Mouse (Mus musculus) megakaryocyte, embryonic 14.5 days (primary cell): ENCODE results near the gene Defb25. TPM values are rescaled to one million over a fixed set of nuclear protein-coding genes. Genes with fewer than 3 reads are reported as not detected.
A peak's percentile ranks its signal among the peaks of the same experiment; 100 is the strongest.

Experiments
- H3K27me3 ChIP-seq: replicated peaks from 2 replicates; pipeline ENCODE3; 2012; ENCODE audit warnings: inconsistent platforms
- H3K36me3 ChIP-seq: replicated peaks from 2 replicates; pipeline ENCODE3; 2012; ENCODE audit warnings: low read length, inconsistent platforms, mixed read lengths
- H3K4me1 ChIP-seq: 2 replicates; pipeline ENCODE4 v1.6.1; 2012; ENCODE audit warnings: inconsistent platforms
- H3K4me3 ChIP-seq: replicated peaks from 2 replicates; pipeline ENCODE3; 2012; ENCODE audit warnings: moderate library complexity, mild to moderate bottlenecking, inconsistent platforms
- H3K9me3 ChIP-seq: 2 replicates; pipeline ENCODE4 v1.6.1; 2012; ENCODE audit warnings: inconsistent platforms
- FLI1 ChIP-seq: IDR thresholded peaks from 2 replicates; pipeline ENCODE4 v1.6.1; 2012; ENCODE audit warnings: low read length, inconsistent platforms, mixed read lengths
- GATA1 ChIP-seq: IDR thresholded peaks from 3 replicates; pipeline ENCODE4 v1.6.1; 2012; ENCODE audit warnings: mixed read lengths, low read length, inconsistent platforms, borderline replicate concordance
- polyA plus RNA-seq: library from polyadenylated mRNA; stranded (reverse); fragments of >175 nt; gene quantifications from 2 replicates; pipeline ENCODE4 v1.2.3, GENCODE M21; 2012; ENCODE audit warnings: low replicate concordance; ENCODE audit not compliant: insufficient read depth

The Defb25 gene
- polyA plus RNA-seq, 1 experiment = not detected

DNA sequence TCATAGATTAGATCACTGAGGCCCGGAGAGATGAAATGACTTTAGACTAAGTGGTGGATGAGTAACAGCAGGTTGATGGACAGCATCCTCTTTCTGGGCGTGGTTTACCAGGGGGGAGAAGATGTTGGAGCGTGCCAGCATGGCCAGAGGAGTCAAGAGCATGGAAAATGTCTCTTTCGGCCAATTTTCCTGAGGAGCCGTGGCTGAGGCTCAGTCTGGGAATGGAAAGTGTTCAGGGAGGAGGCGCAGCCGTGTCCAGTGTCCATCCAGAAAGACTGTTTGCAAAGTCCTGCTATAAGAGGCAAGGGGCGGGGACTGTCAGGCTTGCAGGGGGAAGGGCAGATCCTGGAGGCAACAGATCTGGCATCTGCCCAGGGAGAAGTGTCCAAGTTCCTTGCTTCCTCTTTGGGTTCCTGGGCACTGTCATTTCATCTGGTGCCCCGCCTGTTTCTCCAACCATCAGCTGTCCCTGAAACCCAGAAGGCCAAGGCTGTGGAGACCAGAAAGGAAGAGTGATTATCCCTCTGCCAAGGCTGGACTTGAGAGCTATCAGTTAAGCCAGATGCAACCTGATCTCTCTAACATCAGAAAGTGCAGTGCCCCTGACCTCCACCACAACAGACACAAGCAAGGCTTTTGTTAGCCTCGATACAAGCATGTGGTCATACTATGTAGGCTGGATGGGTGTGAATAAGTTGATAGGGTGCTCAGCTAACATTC is 30.2 kb upstream of the Defb25 start:
- Histone ChIP-seq H3K36me3 (no peaks in the 10 kb centered on the region), H3K4me3 (no peak overlapping the region), H3K9me3 (0 out of 2 replicates have a peak, but pooled peaks cover 6% of the 10 kb centered on the region), H3K27me3 (peaks cover 14% of the 10 kb centered on the region), H3K4me1 (peaks cover 26% of the 10 kb centered on the region)
- TF ChIP-seq FLI1 (no peak), GATA1 (no peak)

DNA sequence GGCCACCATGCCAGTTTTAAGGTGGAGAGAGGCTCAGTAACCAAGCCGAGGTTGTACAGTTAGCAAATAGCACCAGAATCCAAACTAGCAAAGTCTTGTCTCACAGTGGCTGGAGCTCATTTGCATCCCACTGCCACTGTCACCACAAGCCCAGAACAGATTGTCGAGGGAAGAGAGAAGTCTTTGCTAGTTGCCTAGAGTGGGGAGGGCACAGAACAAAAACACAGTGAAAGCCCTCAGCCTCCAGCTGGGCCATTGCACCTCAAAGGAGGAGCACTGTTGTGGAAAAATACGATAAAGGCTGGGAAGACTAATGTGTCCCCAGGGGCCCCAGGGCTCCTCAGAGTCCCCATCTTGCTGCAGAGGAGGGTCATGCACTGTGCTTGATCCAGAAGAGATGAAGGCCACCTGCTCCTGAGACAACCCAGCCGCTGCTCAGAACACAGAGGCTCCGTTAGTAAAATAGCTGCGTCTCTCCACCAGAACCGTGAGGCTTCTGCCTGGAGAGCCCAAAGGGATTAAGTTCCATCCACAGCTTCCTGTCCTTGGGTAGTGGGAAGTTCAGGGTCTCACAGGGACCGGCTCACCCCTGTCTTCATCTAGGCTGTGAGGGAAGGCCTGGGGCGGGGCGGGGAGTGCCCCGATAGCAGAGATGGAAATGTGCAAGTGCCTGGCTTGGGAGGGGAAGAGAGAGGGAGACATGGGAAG is 16.7 kb upstream of the Defb25 start:
- H3K9me3 ChIP-seq = peaks cover 9% of the 10 kb centered on the region
- peaks cover 3% of the 10 kb centered on the region; the same call in 1 of the 2 replicates for H3K4me1 ChIP-seq
- TF ChIP-seq GATA1 (no peak), FLI1 (no peak)
- no peaks in the 10 kb centered on the region for H3K36me3 ChIP-seq
- peaks cover 51% of the 10 kb centered on the region for H3K27me3 ChIP-seq
- H3K4me3 ChIP-seq = no peak overlapping the region

DNA sequence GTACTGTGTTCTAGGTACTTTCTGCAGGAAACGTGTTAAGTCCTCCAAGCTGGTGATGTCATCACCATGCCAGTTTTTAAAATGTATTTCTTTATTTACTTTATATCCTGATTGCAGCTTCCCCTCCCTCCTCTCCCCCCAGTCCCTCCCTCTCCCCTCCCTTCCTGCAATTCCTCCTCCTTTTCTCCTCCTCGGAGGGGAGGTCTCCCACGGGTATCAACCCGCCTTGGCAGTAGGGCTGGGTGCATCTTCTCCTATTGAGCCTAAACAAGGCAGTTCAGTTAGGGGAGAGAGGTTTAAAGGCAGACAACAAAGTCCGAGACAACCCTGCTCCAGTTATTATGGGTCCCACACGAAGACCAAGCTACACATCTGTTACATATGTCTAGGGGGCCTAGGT is 16.0 kb upstream of the Defb25 start:
- Histone ChIP-seq H3K36me3 (no peaks in the 10 kb centered on the region), H3K4me1 (peaks cover 3% of the 10 kb centered on the region; the same call in 1 of the 2 replicates), H3K9me3 (peaks cover 5% of the 10 kb centered on the region; the same call in 1 of the 2 replicates), H3K4me3 (no peak overlapping the region), H3K27me3 (peaks cover 54% of the 10 kb centered on the region)
- TF ChIP-seq FLI1 = no peak
- no peak for TF ChIP-seq GATA1

DNA sequence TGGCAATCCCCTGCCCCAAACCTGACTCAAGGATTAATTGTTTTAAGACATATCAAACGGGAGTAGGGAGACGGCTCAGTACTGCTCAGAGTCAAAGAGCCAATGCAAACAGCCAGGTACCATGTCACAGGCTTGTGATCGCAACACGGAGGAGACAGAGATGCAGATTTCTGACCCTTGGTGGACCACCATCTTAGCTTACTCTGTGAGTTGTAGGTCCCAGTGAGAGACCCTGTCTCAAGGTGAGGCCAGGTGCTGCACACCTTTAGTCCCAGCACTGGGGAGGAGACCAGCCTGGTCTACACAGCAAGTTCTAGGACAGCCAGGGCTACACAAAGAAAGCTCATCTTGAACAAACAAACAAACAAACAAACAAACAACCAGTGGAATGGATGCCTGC is 14.5 kb upstream of the Defb25 start:
- Histone ChIP-seq H3K4me1 (peaks cover 3% of the 10 kb centered on the region; the same call in 1 of the 2 replicates), H3K4me3 (no peak overlapping the region), H3K27me3 (peaks cover 64% of the 10 kb centered on the region), H3K36me3 (no peaks in the 10 kb centered on the region), H3K9me3 (peaks cover 2% of the 10 kb centered on the region; the same call in 1 of the 2 replicates)
- no peak for TF ChIP-seq GATA1
- no peak for TF ChIP-seq FLI1

DNA sequence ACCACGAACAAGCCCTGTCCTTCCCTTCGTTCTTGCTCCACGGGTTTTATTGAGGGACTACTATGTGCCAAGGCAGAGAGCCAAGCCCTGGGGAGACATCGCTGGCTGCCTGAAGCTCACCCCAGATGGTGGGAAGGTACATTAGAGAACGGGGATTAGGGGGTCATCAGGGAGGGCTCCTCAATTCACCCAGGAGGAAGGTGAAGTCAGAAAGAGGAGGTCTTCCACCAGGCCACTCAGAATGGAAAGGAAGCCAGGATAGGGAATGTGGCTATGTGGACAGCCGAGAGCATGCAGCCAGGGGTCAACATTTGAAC is 14.1 kb upstream of the Defb25 start:
- H3K4me1 ChIP-seq = peaks cover 3% of the 10 kb centered on the region; the same call in 1 of the 2 replicates
- H3K36me3 ChIP-seq = no peaks in the 10 kb centered on the region
- H3K27me3 ChIP-seq = peaks cover 68% of the 10 kb centered on the region
- H3K4me3 ChIP-seq = peak overlapping the region; percentile 4
- H3K9me3 ChIP-seq = no peaks in the 10 kb centered on the region
- TF ChIP-seq GATA1 = no peak
- TF ChIP-seq FLI1 = no peak

DNA sequence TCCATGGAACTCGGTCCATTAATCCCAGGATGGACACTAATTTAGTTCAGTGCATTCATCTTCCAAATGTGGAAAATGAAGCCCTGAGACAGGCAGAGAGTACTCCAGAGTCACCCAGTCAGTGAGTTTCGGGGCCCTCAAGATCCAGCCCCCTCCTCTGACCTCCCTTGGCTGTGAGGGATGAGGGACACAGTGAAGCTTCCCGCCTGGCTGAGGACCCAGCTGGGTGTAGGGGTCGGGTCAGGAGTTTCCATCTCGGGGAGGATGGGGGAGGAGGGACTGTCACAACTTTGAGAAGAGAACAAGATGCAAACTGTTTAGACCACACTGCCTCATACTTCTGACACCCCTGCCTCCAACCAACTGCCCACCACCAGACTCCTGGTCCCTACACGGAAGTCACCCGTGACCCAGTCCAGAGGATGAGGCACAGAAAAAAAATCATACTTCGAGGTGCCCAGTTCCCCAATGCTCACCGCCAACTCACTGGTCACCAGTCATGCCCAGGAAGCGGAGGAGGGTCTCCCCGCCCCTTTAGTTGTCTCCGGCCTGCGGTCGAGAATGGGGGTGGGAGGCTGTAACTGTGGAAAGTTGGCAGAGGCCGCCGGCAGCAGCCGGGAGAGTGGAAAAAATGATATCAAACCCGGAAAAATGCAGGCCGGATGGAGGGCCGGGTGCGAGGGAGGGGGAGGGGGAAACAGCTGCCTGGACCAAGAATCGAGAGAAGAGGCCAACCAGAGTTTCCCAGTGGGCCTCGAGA is 13.6 kb upstream of the Defb25 start:
- Histone ChIP-seq H3K36me3 (no peaks in the 10 kb centered on the region), H3K4me1 (peaks cover 3% of the 10 kb centered on the region; the same call in 1 of the 2 replicates), H3K27me3 (peaks cover 72% of the 10 kb centered on the region), H3K9me3 (no peaks in the 10 kb centered on the region), H3K4me3 (peak overlapping the region; percentile 4)
- TF ChIP-seq FLI1 (no peak), GATA1 (no peak)

DNA sequence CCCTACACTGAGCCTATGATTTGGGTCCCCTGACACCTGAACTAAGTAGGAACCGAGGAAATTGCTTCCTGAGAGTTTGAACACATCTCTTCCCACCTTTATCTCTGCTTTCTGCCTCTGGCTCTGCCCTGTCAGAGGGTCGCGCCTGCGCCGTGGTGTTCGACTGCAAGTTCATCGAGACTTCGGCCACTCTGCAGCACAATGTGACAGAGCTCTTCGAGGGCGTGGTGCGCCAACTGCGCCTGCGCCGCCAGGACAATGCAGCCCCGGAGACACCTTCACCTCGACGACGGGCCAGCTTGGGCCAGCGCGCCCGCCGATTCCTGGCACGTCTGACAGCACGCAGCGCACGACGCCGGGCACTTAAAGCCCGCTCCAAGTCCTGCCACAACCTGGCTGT is 11.5 kb upstream of the Defb25 start:
- Histone ChIP-seq H3K36me3 (no peaks in the 10 kb centered on the region), H3K4me1 (no peaks in the 10 kb centered on the region; the same call in 1 of the 2 replicates), H3K9me3 (no peaks in the 10 kb centered on the region), H3K27me3 (peaks cover 86% of the 10 kb centered on the region), H3K4me3 (no peak overlapping the region)
- TF ChIP-seq FLI1 (no peak), GATA1 (no peak)

DNA sequence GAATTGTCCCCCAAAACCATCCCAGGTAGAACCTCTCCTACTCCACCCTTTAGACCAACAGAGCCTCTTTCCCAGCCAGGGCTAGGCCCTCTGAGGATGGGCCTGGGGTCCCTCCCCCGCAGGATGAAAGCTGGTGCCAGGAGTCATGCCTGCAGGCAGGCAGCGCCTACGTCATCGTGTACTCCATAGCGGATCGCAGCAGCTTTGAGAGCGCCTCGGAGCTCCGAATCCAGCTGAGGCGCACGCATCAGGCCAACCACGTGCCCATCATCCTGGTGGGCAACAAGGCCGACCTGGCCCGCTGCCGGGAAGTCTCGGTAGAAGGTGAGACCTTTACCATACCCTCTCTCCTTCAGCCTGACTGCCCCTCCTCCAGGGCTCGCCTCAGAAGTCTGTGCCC is 10.5 kb upstream of the Defb25 start:
- H3K36me3 ChIP-seq = no peaks in the 10 kb centered on the region
- H3K4me3 ChIP-seq = no peak overlapping the region
- H3K4me1 ChIP-seq = no peaks in the 10 kb centered on the region; the same call in 1 of the 2 replicates
- no peaks in the 10 kb centered on the region for H3K9me3 ChIP-seq
- H3K27me3 ChIP-seq = peaks cover 88% of the 10 kb centered on the region
- TF ChIP-seq GATA1 (no peak), FLI1 (no peak)

DNA sequence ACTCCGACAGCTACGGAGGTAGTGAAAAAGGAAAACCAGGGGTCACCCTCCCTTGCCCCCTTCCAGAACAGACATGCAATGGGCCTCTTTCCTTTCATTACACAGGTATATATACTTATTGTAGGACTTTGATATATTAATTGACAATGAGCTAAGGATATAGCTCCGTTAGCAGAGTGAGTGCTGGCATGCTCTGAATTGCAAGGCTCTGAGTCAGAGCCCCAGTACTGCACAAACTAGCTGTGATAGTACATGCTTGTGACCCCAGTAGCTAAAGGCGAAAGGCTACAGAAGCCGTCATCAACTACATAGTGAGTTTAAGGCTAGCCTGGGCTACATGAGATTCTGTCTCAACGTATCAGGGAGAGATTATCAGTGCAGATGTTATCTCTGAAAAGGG is 7.1 kb upstream of the Defb25 start:
- no peak overlapping the region for H3K4me3 ChIP-seq
- TF ChIP-seq FLI1 (no peak), GATA1 (no peak)
- peaks cover 12% of the 10 kb centered on the region for H3K4me1 ChIP-seq
- no peaks in the 10 kb centered on the region for H3K36me3 ChIP-seq
- H3K9me3 ChIP-seq = no peaks in the 10 kb centered on the region
- H3K27me3 ChIP-seq = peaks cover 93% of the 10 kb centered on the region
